Mouse (Mus musculus) C2C12 (cell line): ENCODE results near the gene Mecom. TPM values are rescaled to one million over a fixed set of nuclear protein-coding genes. Genes with fewer than 3 reads are reported as not detected.

Experiments used
- H3K27me3 ChIP-seq: one replicate; pipeline ENCODE4 v1.6.1; 2011; ENCODE audit not compliant: control insufficient read depth, insufficient read depth, insufficient read length
- H3K36me3 ChIP-seq: one replicate; pipeline ENCODE4 v1.6.1; 2011; ENCODE audit not compliant: control insufficient read depth, insufficient read depth
- H3K4me3 ChIP-seq: one replicate; pipeline ENCODE4 v1.5.1; 2011; ENCODE audit warnings: mild to moderate bottlenecking, control low read depth; ENCODE audit not compliant: poor library complexity, insufficient read depth, severe bottlenecking
- H3K79me2 ChIP-seq: one replicate; pipeline ENCODE4 v1.6.1; 2011; ENCODE audit not compliant: control insufficient read depth, insufficient read depth
- H3K79me3 ChIP-seq: one replicate; pipeline ENCODE4 v1.6.1; 2011; ENCODE audit warnings: low read depth, control low read depth
- H3ac ChIP-seq: one replicate; pipeline ENCODE3; 2011; ENCODE audit warnings: low read depth; ENCODE audit not compliant: control insufficient read depth, insufficient read length
- CEBPB ChIP-seq: IDR thresholded peaks from one replicate; pipeline ENCODE4 v1.6.1; 2011; ENCODE audit warnings: low read depth, mild to moderate bottlenecking, control low read depth, moderate library complexity
- CTCF ChIP-seq: IDR thresholded peaks from one replicate; pipeline ENCODE4 v1.5.1; 2011; ENCODE audit not compliant: control insufficient read depth, insufficient read depth, insufficient read length
- FOSL1 ChIP-seq: IDR thresholded peaks from one replicate; pipeline ENCODE4 v1.8.0; 2011; ENCODE audit warnings: mild to moderate bottlenecking, low read length; ENCODE audit not compliant: poor library complexity, insufficient read depth, severe bottlenecking
- MAX ChIP-seq: IDR thresholded peaks from one replicate; pipeline ENCODE4 v1.6.1; 2011; ENCODE audit warnings: mild to moderate bottlenecking, control low read depth
- MYOD1 ChIP-seq: IDR thresholded peaks from one replicate; pipeline ENCODE4 v1.6.1; 2011; ENCODE audit warnings: low read depth; ENCODE audit not compliant: control insufficient read depth, insufficient read length
- MYOG ChIP-seq: IDR thresholded peaks from one replicate; pipeline ENCODE4 v1.6.1; 2011; ENCODE audit not compliant: control insufficient read depth, insufficient read length; ENCODE audit errors: extremely low read depth
- USF1 ChIP-seq: IDR thresholded peaks from one replicate; pipeline ENCODE4 v1.6.1; 2011; ENCODE audit warnings: low read depth, mild to moderate bottlenecking, control low read depth, moderate library complexity
- polyA plus RNA-seq: library from polyadenylated mRNA; unstranded; fragments of >200 nt; fragmentation: generic; extraction: Trizol; gene quantifications from one replicate; pipeline ENCODE4 v1.2.1, GENCODE M21; 2012; ENCODE audit warnings: missing spikeins

The Mecom gene
- polyA plus RNA-seq, 1 experiment, result 1.3 TPM

- Histone ChIP-seq H3K79me2 (no peaks in the 10 kb centered on the region), H3ac (no peak overlapping the region), H3K36me3 (no peaks in the 10 kb centered on the region), H3K27me3 (no peaks in the 10 kb centered on the region), H3K79me3 (no peaks in the 10 kb centered on the region), H3K4me3 (no peak overlapping the region)
- TF ChIP-seq MAX, result no peak
- no peak for TF ChIP-seq USF1
- no peak for TF ChIP-seq CEBPB
- TF ChIP-seq FOSL1, result no peak
- TF ChIP-seq CTCF, result no peak
- TF ChIP-seq MYOD1, result no peak
- TF ChIP-seq MYOG, result no peak
Observed at GRCm38 (mm10) chr3:30306080-30306479, 241.7 kb downstream of the Mecom start.

- Histone ChIP-seq H3K4me3 (no peak overlapping the region), H3K27me3 (peaks cover 3% of the 10 kb centered on the region), H3ac (no peak overlapping the region), H3K79me3 (no peaks in the 10 kb centered on the region), H3K36me3 (no peaks in the 10 kb centered on the region), H3K79me2 (no peaks in the 10 kb centered on the region)
- TF ChIP-seq MAX, result no peak
- no peak for TF ChIP-seq CEBPB
- TF ChIP-seq FOSL1, result no peak
- TF ChIP-seq MYOG, result no peak
- no peak for TF ChIP-seq MYOD1
- TF ChIP-seq USF1, result no peak
- no peak for TF ChIP-seq CTCF
Observed at GRCm38 (mm10) chr3:30299460-30299859, 248.3 kb downstream of the Mecom start.

- Histone ChIP-seq H3K27me3 (peaks cover 3% of the 10 kb centered on the region), H3K36me3 (no peaks in the 10 kb centered on the region), H3K79me3 (no peaks in the 10 kb centered on the region), H3K4me3 (no peak overlapping the region), H3ac (no peak overlapping the region), H3K79me2 (no peaks in the 10 kb centered on the region)
- TF ChIP-seq CEBPB (peak; percentile 55), MAX (no peak), MYOG (no peak)
Observed at GRCm38 (mm10) chr3:30294433-30294832, 253.4 kb downstream of the Mecom start.

DNA sequence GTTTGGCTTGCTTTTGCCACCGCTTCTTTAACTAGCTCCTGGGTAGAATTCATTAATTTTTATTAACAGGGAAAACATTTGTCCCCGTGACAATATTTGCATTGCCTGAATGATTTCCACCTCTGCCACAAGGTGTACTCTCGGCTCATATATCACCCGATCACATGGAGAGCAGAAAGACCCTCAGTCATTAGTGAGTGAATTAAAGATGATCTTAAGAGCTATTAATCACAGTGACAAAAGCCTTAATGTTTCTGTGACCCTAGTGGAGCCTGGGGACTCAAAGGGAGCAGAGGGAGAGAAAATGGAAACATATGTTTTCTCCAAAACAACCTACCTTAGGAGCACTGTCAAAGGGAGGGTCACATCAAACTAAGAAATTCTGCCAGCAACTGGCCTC is 261.3 kb downstream of the Mecom start:
- H3K36me3 ChIP-seq, result no peaks in the 10 kb centered on the region
- H3ac ChIP-seq, result no peak overlapping the region
- no peak overlapping the region for H3K4me3 ChIP-seq
- no peaks in the 10 kb centered on the region for H3K79me3 ChIP-seq
- no peaks in the 10 kb centered on the region for H3K79me2 ChIP-seq
- no peaks in the 10 kb centered on the region for H3K27me3 ChIP-seq
- TF ChIP-seq CTCF (no peak), CEBPB (no peak), USF1 (no peak), MAX (no peak), MYOD1 (no peak), FOSL1 (no peak), MYOG (no peak)

DNA sequence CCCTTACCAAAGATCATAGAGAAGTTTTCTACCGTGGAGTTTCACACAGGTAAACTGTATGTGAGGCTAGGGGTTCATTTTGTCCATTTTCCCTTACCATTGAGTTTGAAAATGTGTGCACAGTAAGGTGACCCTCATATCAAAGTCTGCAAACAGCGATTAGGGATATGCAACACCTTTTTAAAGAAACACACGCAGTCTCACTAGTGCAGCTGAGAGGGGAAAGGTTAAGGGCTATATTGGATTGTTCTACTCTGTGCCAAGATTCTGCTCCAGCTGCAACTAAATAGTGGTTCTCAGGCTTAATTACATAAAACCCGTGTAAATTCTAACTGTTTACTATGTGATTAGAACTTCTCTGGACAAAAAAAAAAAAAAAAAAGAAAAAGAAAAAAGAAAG is 263.7 kb downstream of the Mecom start:
- Histone ChIP-seq H3K79me3 (no peaks in the 10 kb centered on the region), H3K79me2 (no peaks in the 10 kb centered on the region), H3K36me3 (no peaks in the 10 kb centered on the region), H3K4me3 (no peak overlapping the region), H3ac (no peak overlapping the region), H3K27me3 (no peaks in the 10 kb centered on the region)
- no peak for TF ChIP-seq MAX
- TF ChIP-seq MYOG, result no peak

- TF ChIP-seq CTCF (no peak), FOSL1 (no peak), MAX (no peak), MYOD1 (no peak), MYOG (no peak), USF1 (no peak), CEBPB (no peak)
- Histone ChIP-seq H3K79me3 (no peaks in the 10 kb centered on the region), H3ac (no peak overlapping the region), H3K36me3 (no peaks in the 10 kb centered on the region), H3K4me3 (no peak overlapping the region), H3K27me3 (no peaks in the 10 kb centered on the region), H3K79me2 (no peaks in the 10 kb centered on the region)
Observed at GRCm38 (mm10) chr3:30283562-30283961, 264.2 kb downstream of the Mecom start.

GRCm38 (mm10) chr3:30277569-30277968 is 270.2 kb downstream of the Mecom start:
- TF ChIP-seq FOSL1, result no peak
- TF ChIP-seq MAX, result no peak
- no peak for TF ChIP-seq CEBPB
- TF ChIP-seq MYOD1, result no peak
- no peak for TF ChIP-seq CTCF
- no peak for TF ChIP-seq MYOG
- no peak for TF ChIP-seq USF1

More at GRCm38 (mm10) chr3:30277569-30277968, 270.2 kb downstream of the Mecom start:
- no peaks in the 10 kb centered on the region for H3K79me2 ChIP-seq
- no peak overlapping the region for H3ac ChIP-seq
- H3K27me3 ChIP-seq, result peaks cover 3% of the 10 kb centered on the region
- no peak overlapping the region for H3K4me3 ChIP-seq
- H3K79me3 ChIP-seq, result no peaks in the 10 kb centered on the region
- H3K36me3 ChIP-seq, result no peaks in the 10 kb centered on the region
